Mouse (Mus musculus): Measurements from ENCODE around the gene Cmtr1. TPM values are rescaled to one million over a fixed set of nuclear protein-coding genes. Genes with fewer than 3 reads are reported as not detected.

Gene Cmtr1
- polyA plus RNA-seq, 1 experiment, result 23.6 TPM

GRCm38 (mm10) chr17:29732522-29732921 is 72.1 kb downstream of the Cmtr1 start:
- no peaks in the 10 kb centered on the region for H3K4me1 ChIP-seq (ENCODE audit: control insufficient read depth, insufficient read depth, low read length)
- H3K36me3 ChIP-seq (ENCODE audit: control insufficient read depth, insufficient read depth, low read length), result no peaks in the 10 kb centered on the region
- no peaks in the 10 kb centered on the region for H3K27me3 ChIP-seq (replicated peaks; ENCODE audit: control insufficient read depth, insufficient read depth, low read length)
- no peak overlapping the region for H3K27ac ChIP-seq (ENCODE audit: insufficient read depth, low read depth, low read length)
- 86% methylated on average over 2 of the region's 2 CpGs for WGBS
- H3K4me3 ChIP-seq (ENCODE audit: insufficient read depth, low read depth, low read length), result no peak overlapping the region
- DNase-seq, result no peak
- TF ChIP-seq CTCF (conservative IDR thresholded peaks at IDR 0.05; ENCODE audit: insufficient read depth, insufficient read length, low read depth, low read length) (no peak), POLR2A (IDR thresholded peaks at IDR 0.05; ENCODE audit: low read depth, low read length) (no peak)

DNA sequence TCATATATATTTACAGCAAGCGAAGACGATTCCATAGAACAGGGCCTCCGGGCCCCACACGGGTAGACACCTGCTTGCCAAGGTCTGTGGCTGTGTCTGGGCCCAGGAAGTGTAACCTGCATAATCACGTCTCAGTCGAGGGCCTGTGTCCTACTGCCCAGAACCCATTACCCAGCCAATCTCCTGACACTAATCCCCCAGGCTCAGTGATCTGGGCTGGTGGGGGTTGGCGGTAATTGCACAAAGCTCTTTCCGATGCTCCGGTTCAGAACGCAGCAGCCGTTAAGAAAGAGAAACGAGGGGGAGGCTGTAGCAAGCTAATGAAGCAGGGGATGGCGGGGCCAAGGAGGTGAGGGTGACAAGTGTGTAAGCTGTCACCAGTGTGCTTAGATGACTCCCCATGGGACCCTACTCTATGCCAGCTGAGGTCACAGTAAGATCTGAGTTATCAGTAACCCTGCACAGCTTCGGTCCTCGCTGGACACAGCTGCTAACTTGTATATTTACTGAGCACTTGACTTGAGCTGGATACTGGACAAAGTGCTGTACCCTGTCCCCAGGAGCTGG is 76.1 kb downstream of the Cmtr1 start:
- no peaks in the 10 kb centered on the region for H3K4me1 ChIP-seq (ENCODE audit: control insufficient read depth, insufficient read depth, low read length)
- WGBS, result 68% methylated on average over 15 of the region's 15 CpGs
- DNase-seq, result no peak
- no peaks in the 10 kb centered on the region for H3K36me3 ChIP-seq (ENCODE audit: control insufficient read depth, insufficient read depth, low read length)
- H3K4me3 ChIP-seq (ENCODE audit: insufficient read depth, low read depth, low read length), result no peak overlapping the region
- no peak for TF ChIP-seq CTCF (conservative IDR thresholded peaks at IDR 0.05; ENCODE audit: insufficient read depth, insufficient read length, low read depth, low read length)
- no peak for TF ChIP-seq POLR2A (IDR thresholded peaks at IDR 0.05; ENCODE audit: low read depth, low read length)
- no peak overlapping the region for H3K27ac ChIP-seq (ENCODE audit: insufficient read depth, low read depth, low read length)
- H3K27me3 ChIP-seq (replicated peaks; ENCODE audit: control insufficient read depth, insufficient read depth, low read length), result no peaks in the 10 kb centered on the region

DNA sequence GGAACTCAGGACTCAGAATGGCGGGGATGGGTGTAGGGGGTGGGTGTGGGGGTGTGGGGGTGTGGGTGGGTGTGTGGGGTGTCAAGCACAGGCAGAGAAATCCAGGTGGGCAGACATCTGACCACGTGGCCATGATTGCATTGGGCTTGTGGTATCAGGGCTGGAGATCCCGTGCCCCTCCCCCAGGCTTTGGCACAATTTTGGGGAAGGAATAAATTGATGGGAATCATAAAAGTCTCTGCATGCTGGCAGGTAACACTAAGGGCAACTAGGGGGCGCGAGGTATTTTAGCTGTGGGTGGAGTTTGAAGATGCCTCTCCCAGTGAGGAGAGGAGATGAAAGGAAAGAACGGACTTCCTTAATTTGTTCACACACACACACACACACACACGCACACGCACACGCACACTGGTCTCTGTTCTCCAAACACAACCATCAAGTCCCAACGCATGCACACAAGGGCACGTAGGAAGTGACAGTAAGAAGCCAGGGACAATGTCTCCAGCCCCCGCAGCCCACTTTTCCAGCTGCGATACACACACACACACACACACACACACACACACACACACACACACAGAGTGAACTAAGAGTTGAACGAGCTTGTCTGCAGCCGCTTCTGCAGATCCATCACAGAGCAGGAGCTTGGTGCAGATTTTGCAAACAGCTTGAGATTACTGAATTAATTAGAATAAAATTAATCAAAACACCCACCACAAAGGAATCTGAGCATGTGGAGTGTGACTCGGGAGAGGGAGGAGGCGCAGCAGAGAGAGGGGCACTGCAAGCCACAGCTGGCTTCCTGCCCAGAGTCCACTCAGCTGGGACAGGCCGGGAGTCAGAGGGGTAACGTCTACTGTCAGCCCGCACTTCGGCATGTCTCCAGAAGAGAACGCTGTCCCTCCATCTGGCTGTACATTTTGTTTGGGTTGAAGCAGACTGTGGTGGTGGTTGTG is 77.7 kb downstream of the Cmtr1 start:
- DNase-seq, result peak; percentile 43
- no peak overlapping the region for H3K27ac ChIP-seq (ENCODE audit: insufficient read depth, low read depth, low read length)
- WGBS, result 10% methylated on average over 22 of the region's 22 CpGs
- H3K4me1 ChIP-seq (ENCODE audit: control insufficient read depth, insufficient read depth, low read length), result no peaks in the 10 kb centered on the region
- no peaks in the 10 kb centered on the region for H3K36me3 ChIP-seq (ENCODE audit: control insufficient read depth, insufficient read depth, low read length)
- no peaks in the 10 kb centered on the region for H3K27me3 ChIP-seq (replicated peaks; ENCODE audit: control insufficient read depth, insufficient read depth, low read length)
- TF ChIP-seq POLR2A (IDR thresholded peaks at IDR 0.05; ENCODE audit: low read depth, low read length) (no peak), CTCF (conservative IDR thresholded peaks at IDR 0.05; ENCODE audit: insufficient read depth, insufficient read length, low read depth, low read length) (no peak)
- no peak overlapping the region for H3K4me3 ChIP-seq (ENCODE audit: insufficient read depth, low read depth, low read length)

DNA sequence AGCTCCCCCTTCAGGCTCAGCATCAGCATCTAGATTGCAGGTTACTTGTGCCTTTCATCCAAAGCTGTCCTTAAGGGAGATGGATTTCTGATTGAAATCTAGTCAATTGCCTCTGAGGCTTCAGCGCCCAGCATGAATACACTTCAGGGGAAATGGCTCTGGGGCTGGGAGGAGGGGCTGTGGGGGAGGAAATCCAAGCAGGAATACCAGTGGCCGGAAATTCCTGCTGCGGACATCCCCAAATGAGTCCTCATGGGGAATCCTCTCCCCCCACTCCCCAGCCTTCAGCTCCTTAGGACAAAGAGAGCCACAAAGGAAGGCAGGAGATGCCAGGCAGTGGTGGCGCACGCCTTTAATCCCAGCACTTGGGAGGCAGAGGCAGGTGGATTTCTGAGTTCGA is 87.1 kb downstream of the Cmtr1 start:
- no peak overlapping the region for H3K27ac ChIP-seq (ENCODE audit: insufficient read depth, low read depth, low read length)
- TF ChIP-seq CTCF (conservative IDR thresholded peaks at IDR 0.05; ENCODE audit: insufficient read depth, insufficient read length, low read depth, low read length) (no peak), POLR2A (IDR thresholded peaks at IDR 0.05; ENCODE audit: low read depth, low read length) (no peak)
- H3K27me3 ChIP-seq (replicated peaks; ENCODE audit: control insufficient read depth, insufficient read depth, low read length), result no peaks in the 10 kb centered on the region
- H3K4me3 ChIP-seq (ENCODE audit: insufficient read depth, low read depth, low read length), result no peak overlapping the region
- H3K36me3 ChIP-seq (ENCODE audit: control insufficient read depth, insufficient read depth, low read length), result no peaks in the 10 kb centered on the region
- DNase-seq, result no peak
- no peaks in the 10 kb centered on the region for H3K4me1 ChIP-seq (ENCODE audit: control insufficient read depth, insufficient read depth, low read length)
- 69% methylated on average over 6 of the region's 6 CpGs for WGBS

GRCm38 (mm10) chr17:29754510-29754909 is 94.1 kb downstream of the Cmtr1 start:
- 80% methylated on average over 4 of the region's 4 CpGs for WGBS
- TF ChIP-seq POLR2A (IDR thresholded peaks at IDR 0.05; ENCODE audit: low read depth, low read length) (no peak), CTCF (conservative IDR thresholded peaks at IDR 0.05; ENCODE audit: insufficient read depth, insufficient read length, low read depth, low read length) (no peak)
- Histone ChIP-seq H3K4me1 (ENCODE audit: control insufficient read depth, insufficient read depth, low read length) (no peaks in the 10 kb centered on the region), H3K27me3 (replicated peaks; ENCODE audit: control insufficient read depth, insufficient read depth, low read length) (no peaks in the 10 kb centered on the region), H3K36me3 (ENCODE audit: control insufficient read depth, insufficient read depth, low read length) (no peaks in the 10 kb centered on the region), H3K4me3 (ENCODE audit: insufficient read depth, low read depth, low read length) (no peak overlapping the region), H3K27ac (ENCODE audit: insufficient read depth, low read depth, low read length) (no peak overlapping the region)
- DNase-seq, result no peak

Other genes starting within 250 kb of the Cmtr1 start
- gene Pim1, start 169.8 kb upstream of the Cmtr1 start, polyA plus RNA-seq (2012; rRNA removed), result 16.0 and 18.8 TPM in 2 replicates
- not detected in 2 replicates for gene Gm17657, start 111.0 kb upstream of the Cmtr1 start, polyA plus RNA-seq (2012; rRNA removed)
- gene Tbc1d22b, start 110.8 kb upstream of the Cmtr1 start, polyA plus RNA-seq (2012; rRNA removed), result 30.0 and 34.5 TPM in 2 replicates
- 1.3 and 1.7 TPM in 2 replicates for gene Tmem217, start 108.2 kb upstream of the Cmtr1 start, polyA plus RNA-seq (2012; rRNA removed)
- 27.1 and 31.3 TPM in 2 replicates for gene Rnf8, start 45.8 kb upstream of the Cmtr1 start, polyA plus RNA-seq (2012; rRNA removed)
- 0.63 and 0.71 TPM in 2 replicates for gene Gm28043, start 45.7 kb upstream of the Cmtr1 start, polyA plus RNA-seq (2012; rRNA removed)
- 5.0 TPM in 2 replicates for gene Ccdc167, start 56.4 kb downstream of the Cmtr1 start, polyA plus RNA-seq (2012; rRNA removed)

Measured in kidney, adult 2 months (tissue).